Mouse (Mus musculus): ENCODE measurements around the gene Gm28510. TPM values are rescaled to one million over a fixed set of nuclear protein-coding genes. Genes with fewer than 3 reads are reported as not detected.
"Not testable (repeated sequence)": the region's sequence is repeated elsewhere in the genome, so short reads cannot be mapped to it uniquely, and the experiment has no call there.

The Gm28510 gene
- not detected in 2 replicates for polyA plus RNA-seq (2015; fragmentation: Nextera tagmentation; extraction: Ambion mirVana)

DNA sequence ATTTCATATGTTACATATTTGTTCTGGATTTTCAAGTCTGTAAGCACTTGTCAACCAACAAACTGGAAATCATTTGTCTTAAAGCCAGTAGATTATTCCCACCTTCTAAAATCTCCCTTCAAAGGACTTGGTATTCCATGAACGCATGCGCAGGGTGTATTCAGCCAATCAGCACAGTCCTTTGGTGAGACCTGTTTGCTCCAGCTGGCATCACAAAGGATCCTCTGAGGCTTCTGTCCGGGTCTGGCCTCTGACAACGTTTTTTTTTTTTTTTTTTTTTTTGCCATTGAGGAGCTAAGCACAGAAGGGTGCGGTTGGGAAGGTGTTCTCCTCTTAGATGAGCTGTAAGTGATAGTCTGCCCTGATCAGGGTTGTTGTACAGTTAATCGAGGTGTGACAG lies at the start of gene Gm28510:
Gene Gm28510, plus strand, starts transcription at position 301 of the 400 bp plus-strand sequence.
- not testable (repeated sequence) for H3K27ac ChIP-seq (ENCODE audit: low read depth, low read length); H3K4me2 ChIP-seq (ENCODE audit: low read length); H3K36me3 ChIP-seq (ENCODE audit: control insufficient read depth, insufficient read depth, low read length); H3K27me3 ChIP-seq (replicated peaks; ENCODE audit: control insufficient read depth, insufficient read depth, low read length); ATAC-seq; H3K4me3 ChIP-seq (ENCODE audit: low read length); H3K4me1 ChIP-seq (ENCODE audit: control insufficient read depth, insufficient read depth, low read depth, low read length); H3K9ac ChIP-seq (ENCODE audit: low read depth, low read length); H3K9me3 ChIP-seq (ENCODE audit: control insufficient read depth, low read length)
- WGBS: no CpG with 5 or more reads among the region's 6 CpGs

Other genes starting within 250 kb of the Gm28510 start
- not detected in 2 replicates for gene Gm20834, start 88.1 kb upstream of the Gm28510 start, polyA plus RNA-seq (2015; fragmentation: Nextera tagmentation; extraction: Ambion mirVana)
- not detected in 2 replicates for gene Gm20737, start 123.3 kb downstream of the Gm28510 start, polyA plus RNA-seq (2015; fragmentation: Nextera tagmentation; extraction: Ambion mirVana)
- gene Gm21775, start 140.7 kb downstream of the Gm28510 start, polyA plus RNA-seq (2015; fragmentation: Nextera tagmentation; extraction: Ambion mirVana): not detected in 2 replicates
- gene Gm21900, start 203.6 kb downstream of the Gm28510 start, polyA plus RNA-seq (2015; fragmentation: Nextera tagmentation; extraction: Ambion mirVana): not detected in 2 replicates